Mouse (Mus musculus) retina, postnatal 7 days (tissue): ENCODE measurements around the gene Myoz1.
"Not testable (repeated sequence)": the region's sequence is repeated elsewhere in the genome, so short reads cannot be mapped to it uniquely, and the experiment has no call there.

Source experiments
- DNase-seq: peaks from one replicate; pipeline ENCODE4 v3.0.0-alpha.2; 2012; ENCODE audit warnings: low read depth, low spot score

The Myoz1 gene

DNA sequence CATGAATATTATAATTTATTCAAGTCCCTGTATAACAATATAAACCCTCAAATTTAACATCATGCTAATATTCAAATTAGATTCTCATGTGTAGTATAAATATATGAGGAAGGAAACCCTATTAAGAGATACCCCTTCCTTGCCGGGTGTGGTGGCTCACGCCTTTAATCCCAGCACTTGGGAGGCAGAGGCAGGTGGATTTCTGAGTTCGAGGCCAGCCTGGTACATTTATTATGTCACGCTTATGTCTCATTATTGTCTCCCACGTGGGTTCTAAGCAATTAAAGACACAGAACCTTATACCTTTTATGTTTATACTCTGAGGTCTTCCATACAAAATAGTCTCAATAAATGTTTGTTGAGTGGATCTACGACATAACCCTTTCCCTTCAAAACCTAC is 17.6 kb downstream of the Myoz1 start:
- no peak for DNase-seq

DNA sequence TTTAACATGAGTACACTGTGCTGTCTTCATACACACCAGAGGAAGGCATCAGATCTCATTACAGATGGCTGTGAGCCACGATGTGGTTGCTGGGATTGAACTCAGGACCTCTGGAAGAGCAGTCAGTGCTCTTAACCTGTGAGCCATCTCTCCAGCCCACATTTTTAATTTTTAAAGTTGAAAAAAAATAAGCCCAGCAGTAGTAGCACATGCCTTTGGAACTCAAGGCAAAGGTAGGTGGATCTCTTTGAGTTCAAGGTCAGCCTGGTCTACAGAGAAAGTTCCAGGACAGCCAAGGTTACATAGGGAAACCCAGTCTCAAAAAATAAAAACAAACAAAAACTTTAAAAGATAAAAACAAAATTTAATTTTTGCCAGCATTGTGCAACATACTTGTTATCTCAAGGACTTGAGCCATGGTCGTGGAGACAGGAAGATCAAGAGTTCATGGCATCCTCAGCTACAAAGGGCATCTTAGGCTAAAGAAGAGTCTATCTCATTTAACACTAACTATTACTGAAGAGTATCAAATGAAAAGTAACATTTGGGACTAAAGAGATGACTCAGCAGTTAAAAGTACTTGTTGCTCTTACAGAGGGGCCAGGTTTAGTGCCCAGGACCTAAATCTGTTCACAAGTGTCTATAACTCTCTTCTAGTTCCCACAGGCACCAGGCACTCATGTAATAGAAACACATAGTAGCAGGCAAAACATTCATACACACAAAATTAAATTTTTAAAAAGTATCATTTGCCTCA is 18.3 kb downstream of the Myoz1 start:
- DNase-seq = no peak

DNA sequence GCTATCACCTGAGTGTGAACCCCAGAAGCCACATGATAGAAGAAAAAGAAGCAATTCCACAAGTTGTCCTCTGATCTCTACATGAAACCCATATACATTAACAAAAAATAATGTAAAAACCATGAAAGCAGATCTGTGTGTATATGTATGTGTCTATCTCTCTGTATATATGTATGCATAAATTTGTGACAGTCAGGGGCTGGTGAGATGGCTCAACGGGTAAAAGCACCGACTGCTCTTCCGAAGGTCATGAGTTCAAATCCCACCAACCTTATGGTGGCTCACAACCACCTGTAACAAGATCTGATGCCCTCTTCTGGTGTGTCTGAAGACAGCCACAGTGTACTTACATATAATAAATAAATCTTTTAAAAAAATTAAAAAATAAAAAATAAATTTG is 19.4 kb downstream of the Myoz1 start:
- DNase-seq = not testable (repeated sequence)

GRCm38 (mm10) chr14:20635546-20635945 is 20.8 kb downstream of the Myoz1 start:
- DNase-seq = no peak

GRCm38 (mm10) chr14:20631253-20631652 is 25.1 kb downstream of the Myoz1 start:
- DNase-seq = no peak

DNA sequence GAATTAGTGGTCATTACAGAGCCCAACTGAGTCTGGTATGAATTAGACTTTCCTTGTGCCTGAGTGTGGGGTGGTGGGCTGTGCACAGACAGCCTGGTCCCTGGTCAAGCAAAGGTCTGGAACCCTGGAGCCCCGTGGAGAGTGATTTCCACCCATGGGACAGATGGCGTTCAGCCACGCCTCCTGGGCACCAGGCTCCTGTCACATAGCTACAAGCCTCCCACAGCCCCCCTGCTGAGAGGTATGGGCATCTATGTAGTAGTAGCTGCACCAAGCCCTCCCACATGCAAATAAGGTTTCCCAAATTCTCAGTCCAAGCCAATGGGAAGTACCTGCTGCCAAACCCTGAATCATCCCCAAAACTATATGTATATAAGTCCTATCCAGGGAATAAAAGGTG is 29.4 kb downstream of the Myoz1 start:
- DNase-seq = no peak

GRCm38 (mm10) chr14:20626447-20626846 is 29.9 kb downstream of the Myoz1 start:
- no peak for DNase-seq

DNA sequence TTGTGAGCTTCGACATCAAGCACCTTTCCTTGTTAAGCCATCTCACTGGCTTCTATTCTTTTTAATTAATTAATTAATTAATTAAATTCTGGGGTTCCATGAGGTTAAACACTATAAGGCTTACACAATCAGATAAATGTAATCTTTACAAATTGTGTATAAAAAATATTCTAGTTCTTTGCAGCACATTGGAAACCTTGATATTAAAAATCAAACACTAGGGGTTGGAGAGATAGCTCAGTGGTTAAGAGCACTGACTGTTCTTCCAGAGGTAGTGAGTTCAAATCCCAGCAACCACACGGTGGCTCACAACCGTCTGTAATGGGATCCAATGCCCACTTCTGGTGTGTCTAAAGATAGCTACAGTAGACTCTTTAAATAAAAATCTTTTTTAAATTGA is 33.4 kb downstream of the Myoz1 start:
- no peak for DNase-seq

DNA sequence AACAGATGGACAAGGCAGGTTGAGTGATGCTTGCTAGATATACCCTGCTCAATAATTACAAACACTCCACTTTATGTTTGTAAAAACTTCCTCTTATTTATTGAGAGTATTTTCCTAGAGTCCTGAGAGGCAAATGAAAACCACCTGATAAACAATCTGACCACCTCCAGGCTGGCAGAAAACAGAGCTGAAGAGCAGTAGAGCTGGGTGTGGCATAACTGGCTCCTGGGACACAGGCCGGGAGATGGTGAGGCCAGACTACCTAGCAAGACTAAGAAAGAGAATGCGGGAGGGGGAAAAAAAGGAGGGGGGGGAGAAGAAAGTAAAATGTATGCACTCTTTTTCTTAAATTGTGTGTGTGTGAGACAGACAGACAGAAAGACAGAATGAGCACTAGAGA is 33.9 kb downstream of the Myoz1 start:
- DNase-seq = no peak

GRCm38 (mm10) chr14:20621903-20622302 is 34.4 kb downstream of the Myoz1 start:
- DNase-seq = no peak

DNA sequence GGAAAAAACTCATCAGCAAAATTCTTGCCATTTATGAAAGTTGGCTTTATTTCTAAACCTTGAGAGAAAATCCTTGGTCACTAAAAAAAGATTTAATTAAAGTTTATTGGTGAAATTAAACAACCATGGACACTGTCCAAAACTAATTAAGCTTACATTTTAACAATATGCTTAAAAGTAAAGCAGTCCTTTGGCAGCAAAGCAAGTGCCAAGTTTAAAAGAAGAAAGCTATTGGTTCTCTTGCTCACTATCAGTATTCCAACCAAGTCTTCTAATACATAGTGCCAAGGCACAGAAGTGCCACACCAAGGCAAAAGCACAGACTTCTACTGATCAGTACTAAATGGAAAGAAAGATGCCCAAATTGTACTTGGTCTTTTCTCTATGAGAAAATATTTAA is 37.2 kb downstream of the Myoz1 start:
- DNase-seq = no peak

DNA sequence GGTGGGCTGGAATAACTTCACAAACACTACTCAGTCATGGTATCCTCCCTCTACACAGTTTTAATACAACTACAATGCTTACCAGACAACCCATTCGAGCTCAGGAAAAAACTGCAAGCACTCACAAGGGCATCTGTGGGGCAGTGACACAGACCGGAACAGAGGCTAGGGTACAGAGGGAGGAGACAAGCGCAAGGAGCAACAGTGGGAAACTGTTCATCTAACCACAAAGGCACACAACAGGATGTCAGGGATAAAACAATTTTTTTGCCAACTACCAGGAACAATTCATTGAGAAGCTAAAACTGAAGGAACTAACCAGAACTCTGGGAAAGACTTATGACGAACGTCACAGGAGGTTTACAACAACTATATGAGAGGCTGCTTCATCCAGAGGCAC is 38.1 kb downstream of the Myoz1 start:
- no peak for DNase-seq

- DNase-seq = no peak
These were observed 39.9 kb downstream of the Myoz1 start for GRCm38 (mm10) chr14:20616421-20616820.

DNA sequence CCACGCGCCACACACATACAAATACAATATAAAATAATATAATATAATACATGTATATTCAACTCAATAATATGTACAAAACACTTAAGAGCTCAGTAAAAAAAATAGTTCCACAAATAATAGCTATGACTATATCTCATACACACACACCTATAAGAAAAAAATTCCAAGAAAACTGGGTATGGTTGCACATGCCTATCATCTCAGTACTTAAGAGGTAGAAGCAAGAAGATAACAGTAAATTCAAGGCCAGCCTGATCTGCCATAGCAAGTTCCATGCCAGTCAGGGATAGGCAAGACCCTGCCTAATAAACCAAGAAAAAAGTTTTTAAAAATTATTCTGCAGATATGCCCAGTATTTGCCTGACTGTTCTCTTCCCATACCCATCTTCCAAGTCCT is 41.3 kb downstream of the Myoz1 start:
- no peak for DNase-seq

DNA sequence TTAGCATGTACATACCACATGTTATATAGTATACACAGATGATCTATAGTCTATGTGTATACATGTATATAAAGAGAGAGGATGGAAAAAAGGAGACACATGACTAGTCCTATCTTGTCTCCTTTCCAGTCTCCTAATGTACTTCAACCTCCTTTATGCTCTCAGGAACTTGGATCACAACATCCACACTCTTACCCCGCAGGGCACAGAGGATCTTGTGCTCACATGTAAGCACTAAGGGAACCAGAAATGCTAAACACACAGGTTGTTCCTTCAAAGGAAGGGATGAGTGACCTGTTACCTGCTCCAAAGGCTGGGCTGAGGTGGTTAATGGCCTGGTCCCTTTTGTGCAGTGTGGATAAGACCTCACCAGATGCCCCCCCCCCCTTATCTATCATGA is 43.5 kb downstream of the Myoz1 start:
- no peak for DNase-seq

- no peak for DNase-seq
These were observed 46.2 kb downstream of the Myoz1 start for GRCm38 (mm10) chr14:20610146-20610545.

GRCm38 (mm10) chr14:20609519-20609918 is 46.8 kb downstream of the Myoz1 start:
- no peak for DNase-seq

- no peak for DNase-seq
These were observed 48.8 kb downstream of the Myoz1 start for GRCm38 (mm10) chr14:20607396-20608126.

DNA sequence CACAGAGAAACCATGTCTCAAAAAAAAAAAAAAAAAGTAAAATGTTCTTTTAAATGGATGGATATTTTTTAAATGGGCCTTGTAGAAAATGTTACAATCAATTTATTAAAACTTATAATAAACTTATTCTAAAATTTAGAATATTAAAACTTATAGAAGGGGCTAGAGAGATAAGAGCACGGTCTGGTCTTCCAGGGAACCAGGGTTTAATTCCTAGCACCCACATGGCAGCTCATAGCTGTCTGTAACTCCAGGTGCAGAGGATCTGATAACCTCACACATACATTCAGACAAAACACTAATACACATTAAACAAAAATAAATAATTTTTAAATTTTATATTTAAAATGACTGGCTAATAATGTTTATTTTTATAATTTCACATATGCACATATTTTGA is 55.1 kb downstream of the Myoz1 start:
- no peak for DNase-seq

DNA sequence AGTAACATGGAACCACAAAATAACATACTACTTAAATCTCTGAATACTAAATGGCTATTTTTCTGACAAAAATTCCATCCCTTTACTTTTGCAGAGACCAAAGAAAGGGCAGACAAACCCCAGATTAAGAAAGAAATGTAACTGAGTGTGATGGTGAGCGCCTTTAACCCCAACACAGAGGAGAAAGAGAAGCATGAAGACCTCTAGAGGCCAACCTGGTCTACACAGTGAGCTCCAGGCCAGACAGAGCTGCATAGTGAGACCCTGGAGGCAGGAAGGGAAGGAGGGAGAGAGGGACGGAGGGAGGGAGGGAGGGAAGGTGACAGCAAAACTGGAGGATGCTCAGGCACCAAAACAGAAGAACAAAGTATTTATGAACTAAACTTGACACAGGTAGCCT is 56.1 kb downstream of the Myoz1 start:
- DNase-seq = no peak

GRCm38 (mm10) chr14:20599542-20599941 is 56.8 kb downstream of the Myoz1 start:
- DNase-seq = no peak
